Mouse (Mus musculus): ENCODE measurements around the gene Gm7903.
"Not testable (repeated sequence)": the region's sequence is repeated elsewhere in the genome, so short reads cannot be mapped to it uniquely, and the experiment has no call there.

GRCm38 (mm10) chrX:135483183-135483582 lies 49.5 kb downstream of the Gm7903 start:
- TF ChIP-seq CTCF (IDR thresholded peaks at IDR 0.05); POLR2A (IDR thresholded peaks at IDR 0.05; ENCODE audit: insufficient read depth, low read depth, low read length): not testable (repeated sequence)
